Mouse (Mus musculus): ENCODE data around the gene Slc19a2.

Gene Slc19a2

GRCm38 (mm10) chr1:164307124-164307751, 58.4 kb downstream of the Slc19a2 start, which contains the start of gene Blzf1:
TSS of gene Blzf1 (minus strand) at chr1:164307489.
- in situ Hi-C loops (cut with MboI; ENCODE audit: low pct_unique_long_range_greater_than_20kb in 1 of 2, low sequenced_read_pairs in 2 of 2, unreplicated experiment in 1 of 2) = no loop called here

- in situ Hi-C loops (cut with MboI; ENCODE audit: low pct_unique_long_range_greater_than_20kb in 1 of 2, low sequenced_read_pairs in 2 of 2, unreplicated experiment in 1 of 2) = no loop called here
Measured at GRCm38 (mm10) chr1:164307922-164308321, 59.1 kb downstream of the Slc19a2 start.

- in situ Hi-C loops (cut with MboI; ENCODE audit: low pct_unique_long_range_greater_than_20kb in 1 of 2, low sequenced_read_pairs in 2 of 2, unreplicated experiment in 1 of 2) = no loop called here
Measured at GRCm38 (mm10) chr1:164314085-164314484, 65.2 kb downstream of the Slc19a2 start.

Measured in mouse embryonic stem cell (cell line).